Mouse (Mus musculus) embryonic facial prominence, embryonic 10.5 days (tissue): ENCODE results near the gene Ybey. TPM values are rescaled to one million over a fixed set of nuclear protein-coding genes. Genes with fewer than 3 reads are reported as not detected.

Experiments
- DNase-seq: peaks from one replicate; pipeline ENCODE4 v3.0.0-alpha.2; 2017; ENCODE audit warnings: low spot score
- H3K27ac ChIP-seq: fragments of 300-500 bp; sonication (generic); replicated peaks from 2 replicates; pipeline ENCODE4 v1.5.1; 2016; ENCODE audit warnings: mild to moderate bottlenecking
- H3K27me3 ChIP-seq: fragments of 300-500 bp; sonication (generic); replicated peaks from 2 replicates; pipeline ENCODE4 v1.6.1; 2016; ENCODE audit warnings: low read depth, mild to moderate bottlenecking; ENCODE audit not compliant: poor library complexity, severe bottlenecking
- H3K36me3 ChIP-seq: fragments of 300-500 bp; sonication (generic); replicated peaks from 2 replicates; pipeline ENCODE4 v1.6.1; 2016; ENCODE audit warnings: mild to moderate bottlenecking, moderate library complexity
- H3K4me1 ChIP-seq: fragments of 300-500 bp; sonication (generic); 2 replicates; pipeline ENCODE4 v1.6.1; 2016
- H3K4me3 ChIP-seq: fragments of 300-500 bp; sonication (generic); 2 replicates; pipeline ENCODE4 v1.5.1; 2016; ENCODE audit warnings: mild to moderate bottlenecking, moderate library complexity
- H3K9me3 ChIP-seq: fragments of 300-500 bp; sonication (generic); 2 replicates; pipeline ENCODE4 v1.6.1; 2016; ENCODE audit warnings: mild to moderate bottlenecking
- WGBS: fragments of 180-500 bp; shearing (Covaris S2); methylation state at CpG from one replicate; pipeline ENCODE4 v1.1.7; 2016; 5-methylcytosine and 5-hydroxymethylcytosine counted together
- polyA plus RNA-seq: library from polyadenylated mRNA; unstranded; fragments of >200 nt; fragmentation: Nextera tagmentation; extraction: Ambion mirVana; gene quantifications from 2 replicates; pipeline ENCODE4 v1.2.1, GENCODE M21; 2016

The Ybey gene
- polyA plus RNA-seq, 1 experiment from 2014 or later: 9.9 TPM

- no peaks in the 10 kb centered on the region for H3K27me3 ChIP-seq
- peaks cover 68% of the 10 kb centered on the region for H3K36me3 ChIP-seq
- DNase-seq: no peak
- no peaks in the 10 kb centered on the region for H3K9me3 ChIP-seq
- WGBS: 93% methylated on average over 9 of the region's 9 CpGs
- H3K27ac ChIP-seq: no peak overlapping the region
- H3K4me1 ChIP-seq: peaks cover 20% of the 10 kb centered on the region
- H3K4me3 ChIP-seq: no peak overlapping the region
Observed at GRCm38 (mm10) chr10:76439107-76439890, 29.6 kb downstream of the Ybey start.

GRCm38 (mm10) chr10:76433925-76434324 is 35.0 kb downstream of the Ybey start:
- H3K9me3 ChIP-seq: no peaks in the 10 kb centered on the region
- no peaks in the 10 kb centered on the region for H3K27me3 ChIP-seq
- H3K36me3 ChIP-seq: peaks cover 100% of the 10 kb centered on the region
- no peak for DNase-seq
- no peak overlapping the region for H3K4me3 ChIP-seq
- WGBS: 94% methylated on average over 11 of the region's 11 CpGs
- no peak overlapping the region for H3K27ac ChIP-seq
- H3K4me1 ChIP-seq: no peaks in the 10 kb centered on the region

GRCm38 (mm10) chr10:76425674-76426073 is 43.2 kb downstream of the Ybey start:
- 96% methylated on average over 7 of the region's 7 CpGs for WGBS
- no peak overlapping the region for H3K4me3 ChIP-seq
- H3K27ac ChIP-seq: no peak overlapping the region
- no peaks in the 10 kb centered on the region for H3K4me1 ChIP-seq
- H3K36me3 ChIP-seq: peaks cover 100% of the 10 kb centered on the region
- DNase-seq: no peak
- no peaks in the 10 kb centered on the region for H3K27me3 ChIP-seq
- no peaks in the 10 kb centered on the region for H3K9me3 ChIP-seq

GRCm38 (mm10) chr10:76416811-76417210 is 52.1 kb downstream of the Ybey start:
- H3K27ac ChIP-seq: no peak overlapping the region
- no peak overlapping the region for H3K4me3 ChIP-seq
- no peak for DNase-seq
- H3K9me3 ChIP-seq: no peaks in the 10 kb centered on the region
- WGBS: 89% methylated on average over 12 of the region's 12 CpGs
- peaks cover 100% of the 10 kb centered on the region for H3K36me3 ChIP-seq
- H3K27me3 ChIP-seq: no peaks in the 10 kb centered on the region
- no peaks in the 10 kb centered on the region for H3K4me1 ChIP-seq

Other genes starting within 250 kb of the Ybey start
- gene Prmt2, start 231.2 kb downstream of the Ybey start, polyA plus RNA-seq: 62.2 and 64.5 TPM in 2 replicates
- gene S100b, start 215.3 kb downstream of the Ybey start, polyA plus RNA-seq: 0.10 TPM in 1 of 2 replicates, not detected in the other
- gene Dip2a, start 123.8 kb downstream of the Ybey start, polyA plus RNA-seq: 6.6 and 6.9 TPM in 2 replicates
- gene AC141477.1, start 28.7 kb downstream of the Ybey start, polyA plus RNA-seq: 2.6 TPM in 1 of 2 replicates, not detected in the other
- 23.8 and 25.5 TPM in 2 replicates for gene Pcnt, start 26.3 kb downstream of the Ybey start, polyA plus RNA-seq
- not detected in 2 replicates for gene 2610028H24Rik, start 20.0 kb downstream of the Ybey start, polyA plus RNA-seq
- gene Mcm3ap, start 187 bp downstream of the Ybey start, polyA plus RNA-seq: 85.6 and 87.1 TPM in 2 replicates
- 55.9 and 59.6 TPM in 2 replicates for gene Lss, start 62.5 kb upstream of the Ybey start, polyA plus RNA-seq
- 0.11 TPM in 1 of 2 replicates, not detected in the other for gene Spatc1l, start 93.2 kb upstream of the Ybey start, polyA plus RNA-seq
- not detected in 2 replicates for gene Ftcd, start 106.5 kb upstream of the Ybey start, polyA plus RNA-seq
- 6.5 and 11.8 TPM in 2 replicates for gene Col6a2, start 154.5 kb upstream of the Ybey start, polyA plus RNA-seq